Mouse (Mus musculus): ENCODE data around the gene Tuba1a. TPM values are rescaled to one million over a fixed set of nuclear protein-coding genes. Genes with fewer than 3 reads are reported as not detected.
"Not testable (repeated sequence)": the region's sequence is repeated elsewhere in the genome, so short reads cannot be mapped to it uniquely, and the experiment has no call there.

Tuba1a gene
- polyA plus RNA-seq, 1 experiment from 2014 or later = 8,897 TPM

DNA sequence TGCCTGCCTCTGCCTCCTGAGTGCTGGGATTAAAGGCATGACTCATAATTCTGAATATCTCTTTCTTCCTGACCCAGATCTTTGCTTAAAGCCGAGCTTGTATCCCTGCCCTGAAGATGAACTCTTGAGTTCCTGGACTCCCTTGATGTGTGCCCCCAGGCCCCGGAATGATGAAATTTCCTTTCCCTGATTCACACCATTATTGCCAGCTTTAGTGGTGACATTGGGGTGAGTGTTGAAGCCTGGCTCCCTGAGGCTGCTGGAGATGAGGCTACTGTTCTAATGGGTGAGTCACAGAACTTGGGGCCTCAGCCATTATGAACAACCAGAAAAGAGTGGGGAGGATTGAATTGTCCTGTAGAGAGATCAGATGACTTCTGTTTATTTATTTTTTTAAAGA, 12.0 kb downstream of the Tuba1a start:
- no peak for ATAC-seq (ENCODE audit: low FRiP score)
- 84% methylated on average over 2 of the region's 2 CpGs for WGBS
- no peaks in the 10 kb centered on the region for H3K36me3 ChIP-seq (ENCODE audit: control insufficient read depth, insufficient read depth, low read length)
- no peaks in the 10 kb centered on the region for H3K27me3 ChIP-seq (ENCODE audit: control insufficient read depth, insufficient read depth, low read length)
- no peak for DNase-seq (ENCODE audit: low spot score)
- no peak overlapping the region for H3K4me3 ChIP-seq (ENCODE audit: low read depth, low read length)
- no peak overlapping the region for H3K4me2 ChIP-seq (replicated peaks; ENCODE audit: low read depth, low read length)
- no peak overlapping the region for H3K27ac ChIP-seq (ENCODE audit: low read depth, low read length)
- no peaks in the 10 kb centered on the region for H3K9me3 ChIP-seq (ENCODE audit: control insufficient read depth, low read length)
- H3K9ac ChIP-seq (ENCODE audit: low read depth, low read length) = no peak overlapping the region
- no peaks in the 10 kb centered on the region for H3K4me1 ChIP-seq (replicated peaks; ENCODE audit: control insufficient read depth, insufficient read depth, low read length)

DNA sequence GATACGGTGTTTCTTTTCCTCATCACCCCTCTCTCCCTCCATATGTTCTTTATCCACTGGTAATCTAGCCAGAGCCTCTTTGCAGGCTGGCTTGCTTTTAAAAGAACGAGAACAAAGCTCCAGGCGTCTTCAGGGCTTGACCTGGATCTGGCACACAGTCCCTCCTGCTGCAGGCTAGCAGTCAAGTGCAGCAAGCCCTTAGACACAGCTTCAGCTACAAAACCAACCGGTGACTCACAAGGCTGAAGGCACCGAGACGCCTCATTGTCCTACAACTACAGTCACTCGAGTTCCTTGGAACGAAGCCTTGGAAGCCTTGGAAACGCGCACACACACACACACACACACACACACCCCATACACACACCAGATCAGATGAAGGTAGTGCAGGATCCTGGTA, 12.7 kb downstream of the Tuba1a start:
- Histone ChIP-seq H3K4me1 (replicated peaks; ENCODE audit: control insufficient read depth, insufficient read depth, low read length) (no peaks in the 10 kb centered on the region), H3K9me3 (ENCODE audit: control insufficient read depth, low read length) (no peaks in the 10 kb centered on the region), H3K9ac (ENCODE audit: low read depth, low read length) (no peak overlapping the region), H3K4me2 (replicated peaks; ENCODE audit: low read depth, low read length) (no peak overlapping the region), H3K27me3 (ENCODE audit: control insufficient read depth, insufficient read depth, low read length) (no peaks in the 10 kb centered on the region), H3K4me3 (ENCODE audit: low read depth, low read length) (no peak overlapping the region), H3K27ac (ENCODE audit: low read depth, low read length) (no peak overlapping the region), H3K36me3 (ENCODE audit: control insufficient read depth, insufficient read depth, low read length) (no peaks in the 10 kb centered on the region)
- ATAC-seq (ENCODE audit: low FRiP score) = no peak
- 77% methylated on average over 10 of the region's 10 CpGs for WGBS
- DNase-seq (ENCODE audit: low spot score) = no peak

DNA sequence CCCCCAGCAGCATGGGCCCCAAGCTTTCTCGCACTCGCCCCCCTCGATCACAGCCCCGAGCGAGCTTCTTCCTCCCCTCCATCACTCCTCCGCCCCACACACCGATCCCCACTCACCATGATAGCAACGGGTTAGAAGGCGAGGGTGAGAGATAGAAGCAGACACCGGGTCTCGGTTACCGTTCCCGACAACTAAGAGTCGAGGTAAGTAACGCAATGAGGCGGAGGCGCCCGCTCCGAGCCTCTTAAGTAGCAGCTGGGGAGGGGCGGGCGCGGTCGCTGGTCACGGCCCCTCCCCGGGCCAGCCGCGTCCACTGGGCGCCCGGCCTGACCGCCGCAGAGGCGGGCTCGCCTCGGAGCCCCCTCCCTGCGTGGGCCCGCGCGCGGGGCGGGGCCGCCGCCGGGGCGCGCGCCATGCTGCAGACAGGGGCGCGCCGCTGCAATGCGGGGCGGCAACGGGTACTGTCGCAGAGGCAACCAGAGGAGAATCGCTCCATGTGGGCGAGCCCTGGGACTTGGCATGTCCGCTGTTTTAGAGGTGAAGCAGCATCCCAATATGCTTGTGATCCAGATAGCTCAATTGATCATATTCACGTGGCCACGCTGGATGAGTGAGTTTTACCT, 19.2 kb downstream of the Tuba1a start, which contains the start of gene Tuba1b:
TSS of gene Tuba1b (minus strand) at position 349 of the 623 bp plus-strand sequence.
- Histone ChIP-seq H3K4me1 (replicated peaks; ENCODE audit: control insufficient read depth, insufficient read depth, low read length) (peaks cover 7% of the 10 kb centered on the region), H3K4me2 (replicated peaks; ENCODE audit: low read depth, low read length) (peak within 1 kb of the TSS; percentile 88)
- peak; percentile 95 for ATAC-seq (ENCODE audit: low FRiP score)

DNA sequence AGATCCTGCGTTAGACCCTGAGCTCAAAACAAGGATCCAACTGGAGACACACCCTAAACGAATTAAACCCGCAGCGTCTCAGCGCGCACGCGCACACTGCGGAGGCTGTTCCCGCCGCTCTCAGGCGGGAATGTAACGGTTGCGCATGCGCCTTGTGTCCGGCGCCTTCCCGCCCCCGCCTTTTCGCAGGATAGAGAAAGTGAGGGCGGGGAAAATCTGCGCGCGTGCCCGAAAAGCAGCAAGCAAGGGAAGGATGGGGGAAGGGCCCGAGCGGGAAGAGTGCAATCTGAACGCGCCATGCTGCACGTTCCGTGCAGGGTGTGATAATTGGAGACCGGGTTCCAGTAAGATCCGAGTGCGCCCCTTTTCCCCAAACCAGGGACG, 19.7 kb downstream of the Tuba1a start:
- Histone ChIP-seq H3K4me3 (ENCODE audit: low read depth, low read length) (peak overlapping the region; percentile 72), H3K9me3 (ENCODE audit: control insufficient read depth, low read length) (no peaks in the 10 kb centered on the region), H3K9ac (ENCODE audit: low read depth, low read length) (peak overlapping the region; percentile 94), H3K27ac (ENCODE audit: low read depth, low read length) (peak overlapping the region; percentile 96), H3K27me3 (ENCODE audit: control insufficient read depth, insufficient read depth, low read length) (no peaks in the 10 kb centered on the region), H3K4me1 (replicated peaks; ENCODE audit: control insufficient read depth, insufficient read depth, low read length) (peaks cover 7% of the 10 kb centered on the region), H3K4me2 (replicated peaks; ENCODE audit: low read depth, low read length) (peak overlapping the region; percentile 88), H3K36me3 (ENCODE audit: control insufficient read depth, insufficient read depth, low read length) (no peaks in the 10 kb centered on the region)
- ATAC-seq (ENCODE audit: low FRiP score) (peak; percentile 90), DNase-seq (ENCODE audit: low spot score) (peak; percentile 99)
- WGBS = under 1% methylated on average over 35 of the region's 35 CpGs

More for the DNA sequence above, 19.2 kb downstream of the Tuba1a start, which contains the start of gene Tuba1b:
- Histone ChIP-seq H3K27ac (ENCODE audit: low read depth, low read length) (peak within 1 kb of the TSS; percentile 96), H3K36me3 (ENCODE audit: control insufficient read depth, insufficient read depth, low read length) (no peaks in the 10 kb centered on the region), H3K4me3 (ENCODE audit: low read depth, low read length) (peak within 1 kb of the TSS; percentile 72), H3K9me3 (ENCODE audit: control insufficient read depth, low read length) (no peaks in the 10 kb centered on the region), H3K27me3 (ENCODE audit: control insufficient read depth, insufficient read depth, low read length) (no peaks in the 10 kb centered on the region), H3K9ac (ENCODE audit: low read depth, low read length) (peak within 1 kb of the TSS; percentile 94)
- under 1% methylated on average over 57 of the region's 58 CpGs for WGBS
- DNase-seq (ENCODE audit: low spot score) = peak; percentile 94

DNA sequence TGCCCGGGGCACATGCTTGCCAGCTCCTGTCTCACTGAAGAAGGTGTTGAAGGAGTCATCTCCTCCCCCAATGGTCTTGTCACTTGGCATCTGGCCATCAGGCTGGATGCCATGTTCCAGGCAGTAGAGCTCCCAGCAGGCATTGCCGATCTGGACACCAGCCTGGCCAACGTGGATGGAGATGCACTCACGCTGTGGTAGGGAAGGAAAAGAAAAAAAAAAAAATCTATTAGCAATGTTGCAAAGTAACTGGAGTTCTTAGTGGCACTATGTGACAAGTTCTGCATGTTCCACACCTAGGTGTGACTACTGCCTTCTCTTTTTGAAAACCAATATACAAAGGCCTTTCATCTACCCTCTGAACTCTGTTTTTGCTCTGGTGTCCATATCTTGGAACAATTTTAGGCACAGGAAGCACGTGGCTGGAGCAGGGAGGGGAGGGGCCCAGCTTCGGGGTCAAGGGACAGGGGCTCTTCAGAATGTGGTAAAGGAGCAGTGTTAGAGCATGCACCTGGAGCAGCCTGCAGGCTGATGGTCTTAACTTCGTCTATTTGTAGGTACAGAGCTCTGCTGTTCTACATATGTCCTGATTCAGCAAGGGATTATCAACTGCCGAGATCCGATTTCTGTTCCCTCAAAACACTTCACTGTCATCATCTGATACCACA, 20.4 kb downstream of the Tuba1a start:
- not testable (repeated sequence) for ATAC-seq (ENCODE audit: low FRiP score); DNase-seq (ENCODE audit: low spot score); H3K9me3 ChIP-seq (ENCODE audit: control insufficient read depth, low read length); H3K36me3 ChIP-seq (ENCODE audit: control insufficient read depth, insufficient read depth, low read length); H3K4me1 ChIP-seq (replicated peaks; ENCODE audit: control insufficient read depth, insufficient read depth, low read length); H3K27me3 ChIP-seq (ENCODE audit: control insufficient read depth, insufficient read depth, low read length)
- Histone ChIP-seq H3K27ac (ENCODE audit: low read depth, low read length) (peak overlapping the region; percentile 96; the same call in 1 of the 2 replicates), H3K4me3 (ENCODE audit: low read depth, low read length) (peak overlapping the region; percentile 72), H3K4me2 (replicated peaks; ENCODE audit: low read depth, low read length) (peak overlapping the region; percentile 88), H3K9ac (ENCODE audit: low read depth, low read length) (peak overlapping the region; percentile 94)
- WGBS = 18% methylated on average over 8 of the region's 9 CpGs

DNA sequence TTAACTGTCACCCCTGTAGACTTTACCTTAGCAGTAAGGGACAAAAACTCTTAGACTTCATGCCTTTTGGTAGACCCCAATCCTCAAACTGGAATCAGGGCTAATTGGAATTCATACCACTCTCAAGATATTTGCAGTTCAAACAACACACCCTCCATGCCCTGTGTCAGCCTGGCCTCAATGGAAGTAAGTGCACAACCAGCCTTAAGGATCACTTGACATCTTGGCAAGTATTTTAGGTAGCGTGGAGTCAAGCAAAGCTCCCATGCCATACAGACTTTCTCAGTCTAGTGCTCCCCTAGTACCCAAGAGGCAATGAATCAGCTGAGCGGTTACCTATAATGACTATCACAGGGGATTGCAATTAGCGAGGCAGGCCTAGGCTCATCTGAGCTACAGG, 22.5 kb downstream of the Tuba1a start:
- WGBS = 92% methylated on average over 3 of the region's 3 CpGs
- no peak overlapping the region for H3K4me3 ChIP-seq (ENCODE audit: low read depth, low read length)
- no peak overlapping the region for H3K27ac ChIP-seq (ENCODE audit: low read depth, low read length)
- no peak overlapping the region for H3K4me2 ChIP-seq (replicated peaks; ENCODE audit: low read depth, low read length)
- H3K4me1 ChIP-seq (replicated peaks; ENCODE audit: control insufficient read depth, insufficient read depth, low read length) = peaks cover 7% of the 10 kb centered on the region
- no peak for DNase-seq (ENCODE audit: low spot score)
- no peaks in the 10 kb centered on the region for H3K36me3 ChIP-seq (ENCODE audit: control insufficient read depth, insufficient read depth, low read length)
- no peak overlapping the region for H3K9ac ChIP-seq (ENCODE audit: low read depth, low read length)
- H3K9me3 ChIP-seq (ENCODE audit: control insufficient read depth, low read length) = no peaks in the 10 kb centered on the region
- no peaks in the 10 kb centered on the region for H3K27me3 ChIP-seq (ENCODE audit: control insufficient read depth, insufficient read depth, low read length)
- ATAC-seq (ENCODE audit: low FRiP score) = no peak

DNA sequence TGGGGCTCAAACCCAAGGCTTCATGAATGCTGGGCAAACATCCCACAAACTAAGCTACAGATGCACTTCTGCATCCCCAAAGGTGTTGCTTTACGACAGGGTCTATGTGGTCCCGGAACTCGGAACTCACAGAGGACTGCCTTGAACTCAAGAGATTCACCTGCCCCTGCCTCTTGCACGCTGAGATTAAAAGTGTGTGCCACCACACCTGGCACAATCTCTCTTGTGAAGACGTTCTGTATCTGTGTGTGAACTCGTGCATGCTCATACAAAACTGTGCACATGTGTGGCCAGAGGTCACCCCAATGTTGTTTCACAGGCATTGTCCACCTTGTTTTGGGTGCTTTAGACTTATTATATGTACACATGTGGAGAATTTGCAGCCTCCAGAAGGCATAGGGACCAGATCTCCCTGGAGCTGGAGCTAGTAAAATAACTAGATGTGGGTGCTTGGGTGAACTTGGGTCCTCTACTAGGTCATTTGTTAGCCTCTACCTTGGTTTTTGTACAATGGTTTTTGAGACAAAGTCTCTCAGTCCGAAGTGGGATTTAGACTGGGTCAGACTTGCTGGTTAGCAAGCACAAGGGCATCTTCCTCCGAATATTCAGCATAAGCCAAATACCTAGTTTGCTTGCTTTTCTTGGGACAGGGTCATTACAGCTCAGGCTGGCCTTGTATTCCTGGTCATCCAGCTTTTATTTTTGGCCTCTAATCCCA, 23.3 kb downstream of the Tuba1a start:
- Histone ChIP-seq H3K27me3 (ENCODE audit: control insufficient read depth, insufficient read depth, low read length) (no peaks in the 10 kb centered on the region), H3K4me2 (replicated peaks; ENCODE audit: low read depth, low read length) (no peak overlapping the region), H3K4me1 (replicated peaks; ENCODE audit: control insufficient read depth, insufficient read depth, low read length) (peaks cover 2% of the 10 kb centered on the region; the same call in 1 of the 2 replicates), H3K27ac (ENCODE audit: low read depth, low read length) (peak overlapping the region; percentile 51; the same call in 1 of the 2 replicates), H3K9me3 (ENCODE audit: control insufficient read depth, low read length) (no peaks in the 10 kb centered on the region), H3K4me3 (ENCODE audit: low read depth, low read length) (no peak overlapping the region), H3K9ac (ENCODE audit: low read depth, low read length) (no peak overlapping the region), H3K36me3 (ENCODE audit: control insufficient read depth, insufficient read depth, low read length) (no peaks in the 10 kb centered on the region)
- WGBS = 55% methylated on average over 8 of the region's 8 CpGs
- no peak for ATAC-seq (ENCODE audit: low FRiP score)
- no peak for DNase-seq (ENCODE audit: low spot score)

DNA sequence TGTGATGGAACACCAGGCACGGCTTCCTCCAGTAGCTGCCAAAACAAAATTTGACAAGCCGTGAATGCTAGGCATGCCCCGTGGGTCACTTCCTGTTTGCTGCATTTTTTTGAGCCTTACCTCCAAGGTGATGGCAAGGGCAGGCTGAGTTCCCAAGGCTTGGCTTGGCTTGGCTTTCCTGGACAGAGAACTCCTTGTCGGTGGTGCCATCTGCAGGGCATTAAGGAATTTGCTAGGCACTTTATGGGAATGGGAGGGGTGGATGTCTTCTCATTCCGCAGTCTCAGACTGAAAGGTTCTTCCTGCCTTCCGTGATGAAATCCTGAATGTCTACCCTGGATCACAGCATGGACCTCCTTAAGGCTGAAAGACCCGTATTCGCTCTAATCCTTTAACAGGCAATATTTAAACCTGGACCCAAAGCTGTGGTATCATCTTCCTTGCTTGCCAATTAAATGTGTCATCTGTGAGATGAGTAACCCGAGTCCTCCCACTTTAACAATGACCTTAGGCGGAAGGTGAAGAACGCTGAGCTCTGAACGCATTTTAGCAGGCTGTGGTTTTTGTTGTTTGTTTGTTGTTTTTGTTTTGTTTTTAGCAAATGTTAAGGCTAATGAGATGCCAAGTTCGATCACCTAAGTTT, 24.8 kb downstream of the Tuba1a start:
- Histone ChIP-seq H3K36me3 (ENCODE audit: control insufficient read depth, insufficient read depth, low read length) (no peaks in the 10 kb centered on the region), H3K9ac (ENCODE audit: low read depth, low read length) (no peak overlapping the region), H3K27ac (ENCODE audit: low read depth, low read length) (no peak overlapping the region), H3K4me1 (replicated peaks; ENCODE audit: control insufficient read depth, insufficient read depth, low read length) (0 out of 2 replicates have a peak, but pooled peaks cover 2% of the 10 kb centered on the region), H3K4me2 (replicated peaks; ENCODE audit: low read depth, low read length) (no peak overlapping the region), H3K27me3 (ENCODE audit: control insufficient read depth, insufficient read depth, low read length) (no peaks in the 10 kb centered on the region), H3K9me3 (ENCODE audit: control insufficient read depth, low read length) (no peaks in the 10 kb centered on the region), H3K4me3 (ENCODE audit: low read depth, low read length) (no peak overlapping the region)
- 18% methylated on average over 13 of the region's 13 CpGs for WGBS
- ATAC-seq (ENCODE audit: low FRiP score) = peak; percentile 38; the same call in 1 of the 2 replicates
- DNase-seq (ENCODE audit: low spot score) = peak; percentile 77
